Mouse (Mus musculus) forebrain, postnatal 0 days (tissue): Measurements from ENCODE around the gene Dnm1. TPM values are rescaled to one million over a fixed set of nuclear protein-coding genes. Genes with fewer than 3 reads are reported as not detected.
A peak's percentile ranks its signal among the peaks of the same experiment; 100 is the strongest.

Experiments used
- ATAC-seq: fragments of 200-750 bp; cut with Nextera tagmentation; 2 replicates; pipeline ENCODE4 v1.8.0; 2017; ENCODE audit warnings: mild to moderate bottlenecking, moderate library complexity
- DNase-seq: peaks from one replicate; pipeline ENCODE4 v3.0.0-alpha.2; 2015
- H3K27ac ChIP-seq: fragments of 300-500 bp; sonication (generic); 2 replicates; pipeline ENCODE4 v1.5.1; 2014; ENCODE audit warnings: low read depth, mild to moderate bottlenecking, antibody characterized with exemption, low read length, moderate library complexity, mixed read lengths
- H3K27me3 ChIP-seq: fragments of 300-500 bp; sonication (generic); 2 replicates; pipeline ENCODE4 v1.6.1; 2014; ENCODE audit warnings: mild to moderate bottlenecking, low read length, mixed read lengths; ENCODE audit not compliant: insufficient read depth
- H3K36me3 ChIP-seq: fragments of 300-500 bp; sonication (generic); 2 replicates; pipeline ENCODE4 v1.6.1; 2014; ENCODE audit warnings: mild to moderate bottlenecking, moderate library complexity; ENCODE audit not compliant: insufficient read depth
- H3K4me1 ChIP-seq: fragments of 300-500 bp; sonication (generic); 2 replicates; pipeline ENCODE4 v1.6.1; 2014; ENCODE audit warnings: antibody characterized with exemption; ENCODE audit not compliant: insufficient read depth
- H3K4me2 ChIP-seq: fragments of 300-500 bp; sonication (generic); 2 replicates; pipeline ENCODE4 v1.6.1; 2014; ENCODE audit warnings: low read depth, mild to moderate bottlenecking, moderate library complexity
- H3K4me3 ChIP-seq: fragments of 300-500 bp; sonication (generic); 2 replicates; pipeline ENCODE4 v1.5.1; 2014; ENCODE audit warnings: low read depth, low read length, mixed read lengths
- H3K9ac ChIP-seq: fragments of 300-500 bp; sonication (generic); 2 replicates; pipeline ENCODE4 v1.6.1; 2014; ENCODE audit warnings: mild to moderate bottlenecking
- H3K9me3 ChIP-seq: fragments of 300-500 bp; sonication (generic); 2 replicates; pipeline ENCODE4 v1.6.1; 2016; ENCODE audit warnings: low read length
- CTCF ChIP-seq: sonication (generic); IDR thresholded peaks from 2 replicates; pipeline ENCODE4 v1.5.1; 2016; ENCODE audit warnings: antibody characterized with exemption, control low read depth, low read depth
- WGBS: fragments of 180-500 bp; shearing (Covaris S2); extraction: QIAGEN DNeasy Blood & Tissue Kit; methylation state at CpG from one replicate; pipeline ENCODE4 v1.1.7; 2014; 5-methylcytosine and 5-hydroxymethylcytosine counted together
- polyA plus RNA-seq: library from polyadenylated mRNA; unstranded; fragments of >200 nt; fragmentation: Nextera tagmentation; extraction: Ambion mirVana; gene quantifications from 2 replicates; pipeline ENCODE4 v1.2.1, GENCODE M21; 2015
- total RNA-seq: library from RNA; depleted of rRNA; stranded (reverse); fragments of >200 nt; gene quantifications from 2 replicates; pipeline ENCODE4 v1.2.3, GENCODE M21; 2014

Gene Dnm1
- total and polyA plus RNA-seq, 2 experiments from 2014 or later, result 71.6 to 106 TPM

GRCm38 (mm10) chr2:32325342-32325741 lies 27.8 kb downstream of the Dnm1 start:
- H3K4me1 ChIP-seq, result no peaks in the 10 kb centered on the region
- no peak for ATAC-seq
- TF ChIP-seq CTCF, result no peak

GRCm38 (mm10) chr2:32324322-32324721 lies 28.8 kb downstream of the Dnm1 start:
- DNase-seq (no peak), ATAC-seq (no peak)
- Histone ChIP-seq H3K4me3 (no peak overlapping the region), H3K4me1 (no peaks in the 10 kb centered on the region), H3K9me3 (no peaks in the 10 kb centered on the region), H3K9ac (no peak overlapping the region), H3K27ac (no peak overlapping the region), H3K36me3 (peaks cover 26% of the 10 kb centered on the region), H3K4me2 (no peak overlapping the region), H3K27me3 (no peaks in the 10 kb centered on the region)
- WGBS, result 53% methylated on average over 4 of the region's 4 CpGs
- TF ChIP-seq CTCF, result peak; percentile 10; the same call in 1 of the 2 replicates

More at GRCm38 (mm10) chr2:32325342-32325741, 27.8 kb downstream of the Dnm1 start:
- no peak overlapping the region for H3K9ac ChIP-seq
- H3K9me3 ChIP-seq, result no peaks in the 10 kb centered on the region
- 77% methylated on average over 7 of the region's 7 CpGs for WGBS
- DNase-seq, result no peak
- H3K27ac ChIP-seq, result no peak overlapping the region
- no peaks in the 10 kb centered on the region for H3K27me3 ChIP-seq
- no peak overlapping the region for H3K4me3 ChIP-seq
- H3K4me2 ChIP-seq, result no peak overlapping the region
- H3K36me3 ChIP-seq, result peaks cover 21% of the 10 kb centered on the region

- TF ChIP-seq CTCF, result no peak
- H3K9ac ChIP-seq, result 0 out of 2 replicates have a peak overlapping the region, but pooled peaks have one; percentile 2
- no peak overlapping the region for H3K4me3 ChIP-seq
- peak overlapping the region; percentile 86 for H3K27ac ChIP-seq
- no peaks in the 10 kb centered on the region for H3K4me1 ChIP-seq
- no peaks in the 10 kb centered on the region for H3K27me3 ChIP-seq
- WGBS, result 52% methylated on average over 7 of the region's 7 CpGs
- H3K4me2 ChIP-seq, result peak overlapping the region; percentile 21
- ATAC-seq (peak; percentile 91), DNase-seq (peak; percentile 83)
- no peaks in the 10 kb centered on the region for H3K9me3 ChIP-seq
- peaks cover 26% of the 10 kb centered on the region for H3K36me3 ChIP-seq
Measured at GRCm38 (mm10) chr2:32322754-32323741, 30.1 kb downstream of the Dnm1 start.

GRCm38 (mm10) chr2:32321591-32322298 lies 31.4 kb downstream of the Dnm1 start:
- DNase-seq (no peak), ATAC-seq (no peak)
- Histone ChIP-seq H3K4me2 (no peak overlapping the region), H3K27ac (peak overlapping the region; percentile 86; the same call in 1 of the 2 replicates), H3K36me3 (peaks cover 29% of the 10 kb centered on the region), H3K9ac (no peak overlapping the region), H3K4me1 (no peaks in the 10 kb centered on the region), H3K4me3 (no peak overlapping the region), H3K27me3 (no peaks in the 10 kb centered on the region), H3K9me3 (no peaks in the 10 kb centered on the region)
- WGBS, result 74% methylated on average over 9 of the region's 9 CpGs
- TF ChIP-seq CTCF, result no peak

- Histone ChIP-seq H3K4me1 (no peaks in the 10 kb centered on the region), H3K9me3 (no peaks in the 10 kb centered on the region), H3K4me2 (no peak overlapping the region), H3K9ac (no peak overlapping the region), H3K36me3 (peaks cover 34% of the 10 kb centered on the region), H3K27me3 (no peaks in the 10 kb centered on the region), H3K4me3 (no peak overlapping the region), H3K27ac (no peak overlapping the region)
- DNase-seq (no peak), ATAC-seq (no peak)
- 77% methylated on average over 11 of the region's 11 CpGs for WGBS
- no peak for TF ChIP-seq CTCF
Measured at GRCm38 (mm10) chr2:32320721-32321120, 32.4 kb downstream of the Dnm1 start.

DNA sequence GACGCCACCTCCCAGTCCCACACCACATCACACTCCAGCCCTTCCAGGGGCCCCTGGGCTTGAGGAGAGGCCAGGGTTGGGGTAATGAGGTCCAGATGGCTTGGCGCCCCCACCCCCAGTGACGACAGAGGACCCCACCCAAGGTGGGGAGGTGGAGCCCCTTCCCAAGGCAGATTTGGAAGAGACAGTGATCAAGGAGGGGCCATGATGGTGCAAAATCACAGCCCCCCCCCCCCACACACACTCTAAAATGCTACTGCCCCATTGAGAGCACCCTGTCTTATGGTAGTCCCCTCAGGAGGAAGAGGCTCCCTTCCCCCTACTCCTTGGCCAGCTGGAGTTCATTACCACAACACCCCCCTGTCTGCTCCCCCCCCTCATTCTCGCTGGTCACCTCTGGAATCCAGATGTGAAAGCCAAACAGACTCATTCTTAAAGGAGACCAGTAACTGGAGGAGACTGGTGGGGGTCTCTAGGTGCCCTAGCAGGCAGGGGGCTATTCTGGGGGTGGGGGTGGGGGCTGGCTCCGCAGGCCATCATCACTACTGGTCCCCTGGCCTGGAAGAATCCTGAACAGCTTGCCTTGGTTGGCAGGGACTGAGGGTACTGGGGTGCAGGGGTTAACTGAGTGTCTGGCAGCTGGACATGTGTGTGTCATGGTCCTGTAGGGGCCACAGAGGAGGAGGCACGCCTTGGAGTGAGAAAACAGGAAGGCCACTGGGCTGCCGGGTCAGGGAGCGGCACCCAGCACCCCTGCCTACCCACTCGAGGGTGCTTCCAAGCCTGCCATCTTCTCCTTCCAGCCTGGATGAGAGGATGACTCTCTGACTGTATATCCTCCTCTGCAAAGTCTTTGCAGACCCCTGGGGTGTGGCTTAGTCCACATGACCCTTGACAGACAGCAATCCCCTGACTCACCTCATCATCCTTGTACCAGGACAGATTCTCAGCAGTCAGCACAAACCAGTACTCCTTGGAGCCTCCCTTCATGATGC lies 33.3 kb downstream of the Dnm1 start:
- 61% methylated on average over 9 of the region's 9 CpGs for WGBS
- no peaks in the 10 kb centered on the region for H3K4me1 ChIP-seq
- ATAC-seq, result no peak
- H3K36me3 ChIP-seq, result peaks cover 37% of the 10 kb centered on the region
- H3K27ac ChIP-seq, result no peak overlapping the region
- H3K27me3 ChIP-seq, result no peaks in the 10 kb centered on the region
- H3K4me3 ChIP-seq, result no peak overlapping the region
- no peak overlapping the region for H3K9ac ChIP-seq
- H3K9me3 ChIP-seq, result no peaks in the 10 kb centered on the region
- H3K4me2 ChIP-seq, result no peak overlapping the region
- DNase-seq, result no peak
- TF ChIP-seq CTCF, result no peak
